Mouse (Mus musculus): ENCODE measurements around the gene Rxfp4.
A peak's percentile ranks its signal among the peaks of the same experiment; 100 is the strongest.

Rxfp4 gene

GRCm38 (mm10) chr3:88651669-88652618 lies 998 bp downstream of the Rxfp4 start:
- DNase-seq (ENCODE audit: low read depth, low spot score) = no peak

- DNase-seq (ENCODE audit: low read depth, low spot score) = no peak
Measured at GRCm38 (mm10) chr3:88650713-88651504, 2.0 kb downstream of the Rxfp4 start.

- no peak for DNase-seq (ENCODE audit: low read depth, low spot score)
Measured at GRCm38 (mm10) chr3:88649967-88650366, 3.0 kb downstream of the Rxfp4 start.

GRCm38 (mm10) chr3:88649186-88649585 lies 3.8 kb downstream of the Rxfp4 start:
- no peak for DNase-seq (ENCODE audit: low read depth, low spot score)

GRCm38 (mm10) chr3:88648452-88649168 lies 4.3 kb downstream of the Rxfp4 start:
- no peak for DNase-seq (ENCODE audit: low read depth, low spot score)

GRCm38 (mm10) chr3:88647779-88648413 lies 5.0 kb downstream of the Rxfp4 start:
- no peak for DNase-seq (ENCODE audit: low read depth, low spot score)

GRCm38 (mm10) chr3:88647076-88647475 lies 5.9 kb downstream of the Rxfp4 start:
- DNase-seq (ENCODE audit: low read depth, low spot score) = no peak

GRCm38 (mm10) chr3:88646426-88646995 lies 6.4 kb downstream of the Rxfp4 start:
- DNase-seq (ENCODE audit: low read depth, low spot score) = peak; percentile 46

GRCm38 (mm10) chr3:88645937-88646336 lies 7.0 kb downstream of the Rxfp4 start:
- DNase-seq (ENCODE audit: low read depth, low spot score) = no peak

GRCm38 (mm10) chr3:88643078-88643477 lies 9.9 kb downstream of the Rxfp4 start:
- no peak for DNase-seq (ENCODE audit: low read depth, low spot score)

- DNase-seq (ENCODE audit: low read depth, low spot score) = no peak
Measured at GRCm38 (mm10) chr3:88640676-88641075, 12.3 kb downstream of the Rxfp4 start.

GRCm38 (mm10) chr3:88639239-88639638 lies 13.7 kb downstream of the Rxfp4 start:
- no peak for DNase-seq (ENCODE audit: low read depth, low spot score)

GRCm38 (mm10) chr3:88637134-88637533 lies 15.8 kb downstream of the Rxfp4 start:
- DNase-seq (ENCODE audit: low read depth, low spot score) = no peak

- DNase-seq (ENCODE audit: low read depth, low spot score) = no peak
Measured at GRCm38 (mm10) chr3:88636555-88636986, 16.4 kb downstream of the Rxfp4 start.

- no peak for DNase-seq (ENCODE audit: low read depth, low spot score)
Measured at GRCm38 (mm10) chr3:88635506-88636275, 17.3 kb downstream of the Rxfp4 start.

- DNase-seq (ENCODE audit: low read depth, low spot score) = no peak
Measured at GRCm38 (mm10) chr3:88633056-88633455, 19.9 kb downstream of the Rxfp4 start.

- DNase-seq (ENCODE audit: low read depth, low spot score) = no peak
Measured at GRCm38 (mm10) chr3:88631921-88632587, 20.9 kb downstream of the Rxfp4 start.

- no peak for DNase-seq (ENCODE audit: low read depth, low spot score)
Measured at GRCm38 (mm10) chr3:88630849-88631341, 22.0 kb downstream of the Rxfp4 start.

- no peak for DNase-seq (ENCODE audit: low read depth, low spot score)
Measured at GRCm38 (mm10) chr3:88630018-88630417, 22.9 kb downstream of the Rxfp4 start.
